Mouse (Mus musculus) midbrain, embryonic 15.5 days (tissue): ENCODE results near the gene Prr36. TPM values are rescaled to one million over a fixed set of nuclear protein-coding genes. Genes with fewer than 3 reads are reported as not detected.

Experiments
- ATAC-seq: fragments of 200-750 bp; cut with Nextera tagmentation; replicated peaks from 2 replicates; pipeline ENCODE4 v1.8.0; 2017; ENCODE audit warnings: moderate TSS enrichment
- H3K27ac ChIP-seq: fragments of 300-500 bp; sonication (generic); 2 replicates; pipeline ENCODE4 v1.5.1; 2015; ENCODE audit warnings: mild to moderate bottlenecking, inconsistent platforms
- H3K27me3 ChIP-seq: fragments of 300-500 bp; sonication (generic); replicated peaks from 2 replicates; pipeline ENCODE4 v1.6.1; 2015; ENCODE audit warnings: inconsistent platforms
- H3K36me3 ChIP-seq: fragments of 300-500 bp; sonication (generic); replicated peaks from 2 replicates; pipeline ENCODE4 v1.6.1; 2015; ENCODE audit warnings: inconsistent platforms
- H3K4me1 ChIP-seq: fragments of 300-500 bp; sonication (generic); 2 replicates; pipeline ENCODE4 v1.6.1; 2015; ENCODE audit warnings: inconsistent platforms
- H3K4me2 ChIP-seq: fragments of 300-500 bp; sonication (generic); 2 replicates; pipeline ENCODE4 v1.6.1; 2015; ENCODE audit warnings: inconsistent platforms, mild to moderate bottlenecking, moderate library complexity
- H3K4me3 ChIP-seq: fragments of 300-500 bp; sonication (generic); 2 replicates; pipeline ENCODE4 v1.5.1; 2015; ENCODE audit warnings: mild to moderate bottlenecking, inconsistent platforms
- H3K9ac ChIP-seq: fragments of 300-500 bp; sonication (generic); 2 replicates; pipeline ENCODE4 v1.6.1; 2015; ENCODE audit warnings: mild to moderate bottlenecking, inconsistent platforms
- H3K9me3 ChIP-seq: fragments of 300-500 bp; sonication (generic); 2 replicates; pipeline ENCODE4 v1.6.1; 2016; ENCODE audit warnings: inconsistent platforms
- WGBS: fragments of 180-500 bp; shearing (Covaris S2); methylation state at CpG from one replicate; pipeline ENCODE4 v1.1.7; 2015; ENCODE audit warnings: mixed read lengths; 5-methylcytosine and 5-hydroxymethylcytosine counted together
- polyA plus RNA-seq: library from polyadenylated mRNA; unstranded; fragments of >200 nt; fragmentation: Nextera tagmentation; extraction: Ambion mirVana; gene quantifications from 2 replicates; pipeline ENCODE4 v1.2.1, GENCODE M21; 2015

Prr36 gene
- polyA plus RNA-seq, 1 experiment from 2014 or later = 61.1 TPM

DNA sequence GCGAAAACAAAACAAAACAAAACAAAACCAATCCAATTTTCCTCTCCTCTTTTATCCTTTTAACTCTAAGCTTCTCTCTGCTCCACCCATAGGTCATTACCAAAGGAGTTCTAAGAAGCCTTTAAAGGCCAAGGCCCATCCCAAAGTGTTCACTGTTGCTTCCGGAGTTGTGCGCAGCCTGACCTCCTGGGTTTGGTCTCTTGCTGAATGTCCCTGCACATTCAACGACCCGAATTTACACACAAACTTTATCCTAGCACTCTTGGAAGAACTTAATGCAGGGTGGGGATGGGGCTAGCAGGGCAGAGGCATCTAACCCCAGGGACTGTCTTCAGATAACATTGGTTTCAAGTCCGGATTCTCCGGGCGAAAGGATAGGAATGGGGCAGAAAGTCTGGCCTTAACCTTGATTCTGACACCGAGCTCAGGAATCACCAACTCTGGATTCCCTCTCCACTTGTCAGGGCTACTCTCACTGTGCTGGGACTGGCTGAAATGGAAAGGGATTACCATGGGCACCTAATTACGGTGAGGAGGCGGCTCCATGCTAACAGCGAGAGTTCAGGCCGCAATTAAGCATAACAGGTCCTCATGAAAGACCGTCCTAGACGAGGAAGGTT, 20.7 kb upstream of the Prr36 start:
- Histone ChIP-seq H3K9ac (peak overlapping the region; percentile 47), H3K27me3 (no peaks in the 10 kb centered on the region), H3K27ac (peak overlapping the region; percentile 90), H3K4me3 (peak overlapping the region; percentile 75), H3K4me2 (peak overlapping the region; percentile 82), H3K36me3 (0 out of 2 replicates have a peak, but pooled peaks cover 6% of the 10 kb centered on the region), H3K9me3 (no peaks in the 10 kb centered on the region), H3K4me1 (peaks cover 38% of the 10 kb centered on the region)
- 18% methylated on average over 15 of the region's 15 CpGs for WGBS
- ATAC-seq = peak; percentile 4; the same call in 1 of the 2 replicates

DNA sequence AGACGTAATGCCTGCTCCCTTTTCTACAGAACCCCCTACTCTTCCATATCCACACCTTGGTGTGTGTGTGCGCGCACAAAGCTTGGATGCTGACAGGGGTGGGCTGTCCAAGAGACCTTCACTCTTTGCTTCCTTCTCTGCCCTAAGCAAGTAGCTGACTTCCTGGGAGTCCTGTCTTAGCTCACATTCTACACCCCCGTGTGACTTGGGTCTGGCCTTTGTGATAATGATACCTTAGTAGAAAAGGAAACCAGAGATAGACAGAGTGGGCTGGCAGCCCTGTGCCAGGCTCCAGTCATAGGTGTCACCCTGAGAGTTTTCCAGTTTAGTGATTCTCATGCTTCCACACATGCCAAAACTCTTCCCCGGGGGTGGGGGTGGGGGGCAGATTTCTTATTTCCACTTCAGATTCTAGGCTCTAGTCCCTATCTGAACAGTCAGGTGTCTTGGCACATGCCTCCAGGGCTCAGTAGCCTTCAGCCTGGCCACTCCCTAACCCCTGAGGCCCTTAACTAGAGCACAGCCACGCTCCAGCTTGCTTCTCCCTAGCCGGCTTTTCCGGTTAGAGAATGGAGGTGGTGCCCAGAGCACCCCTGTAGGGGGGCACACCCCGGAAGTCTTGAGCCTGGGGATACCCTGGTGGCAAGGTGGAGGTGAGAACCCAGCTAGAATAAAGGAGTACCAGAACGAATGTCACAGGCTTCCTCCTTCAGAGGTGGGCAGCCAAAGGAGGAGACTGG, 13.5 kb upstream of the Prr36 start:
- 61% methylated on average over 10 of the region's 10 CpGs for WGBS
- Histone ChIP-seq H3K27me3 (peaks cover 7% of the 10 kb centered on the region), H3K9ac (no peak overlapping the region)

DNA sequence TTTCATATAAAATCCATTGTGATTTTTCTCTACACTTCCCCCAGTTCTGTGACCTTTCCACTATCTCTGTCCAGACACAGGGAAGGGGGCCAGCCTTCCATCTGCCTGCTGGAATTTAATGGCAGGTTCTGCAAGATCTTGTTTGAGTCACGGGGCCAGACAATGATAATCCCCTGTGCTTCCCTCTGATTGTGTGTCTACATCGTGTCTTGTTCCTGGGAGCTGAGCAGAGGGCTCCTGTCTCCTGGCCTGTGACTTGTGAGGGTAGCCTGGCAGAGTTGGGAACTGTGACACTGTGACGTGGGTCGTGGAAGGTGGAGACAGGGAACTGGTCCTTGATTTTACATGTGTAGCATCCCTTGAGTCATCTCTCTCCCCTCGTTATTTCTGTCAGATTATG, 12.5 kb upstream of the Prr36 start:
- H3K4me3 ChIP-seq = no peak overlapping the region
- H3K4me1 ChIP-seq = no peaks in the 10 kb centered on the region; the same call in 1 of the 2 replicates
- WGBS = 64% methylated on average over 5 of the region's 5 CpGs
- no peak overlapping the region for H3K27ac ChIP-seq
- peaks cover 7% of the 10 kb centered on the region for H3K27me3 ChIP-seq
- no peak overlapping the region for H3K9ac ChIP-seq
- no peak for ATAC-seq
- H3K4me2 ChIP-seq = no peak overlapping the region
- H3K36me3 ChIP-seq = no peaks in the 10 kb centered on the region
- H3K9me3 ChIP-seq = no peaks in the 10 kb centered on the region

More for the DNA sequence above, 13.5 kb upstream of the Prr36 start:
- Histone ChIP-seq H3K4me2 (no peak overlapping the region), H3K4me3 (no peak overlapping the region), H3K27ac (no peak overlapping the region), H3K36me3 (no peaks in the 10 kb centered on the region), H3K4me1 (no peaks in the 10 kb centered on the region; the same call in 1 of the 2 replicates), H3K9me3 (no peaks in the 10 kb centered on the region)
- ATAC-seq = no peak

DNA sequence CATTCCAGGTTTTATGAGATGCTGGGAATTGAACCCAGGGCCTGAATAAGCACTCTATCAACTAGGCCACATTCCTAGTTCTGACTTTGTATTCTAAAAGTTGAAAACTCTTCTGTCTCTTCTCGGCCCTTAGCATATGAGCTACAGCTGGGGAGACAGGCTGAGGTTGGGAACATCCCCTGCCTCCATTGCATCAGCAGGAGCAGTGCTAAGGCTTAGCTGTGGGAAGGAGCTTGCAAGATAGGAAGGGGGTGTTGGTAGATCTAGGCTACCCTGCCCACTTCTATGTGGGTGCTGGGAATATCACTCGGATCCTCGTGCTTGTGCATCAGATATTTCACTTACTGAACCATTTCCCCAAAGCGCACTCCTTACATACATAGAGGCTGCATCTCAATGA, 10.7 kb upstream of the Prr36 start:
- no peak overlapping the region for H3K4me2 ChIP-seq
- no peak overlapping the region for H3K4me3 ChIP-seq
- ATAC-seq = no peak
- H3K36me3 ChIP-seq = no peaks in the 10 kb centered on the region
- no peaks in the 10 kb centered on the region; the same call in 1 of the 2 replicates for H3K4me1 ChIP-seq
- no peak overlapping the region for H3K9ac ChIP-seq
- peaks cover 7% of the 10 kb centered on the region for H3K27me3 ChIP-seq
- H3K27ac ChIP-seq = no peak overlapping the region
- no peaks in the 10 kb centered on the region for H3K9me3 ChIP-seq
- 91% methylated on average over 4 of the region's 4 CpGs for WGBS

DNA sequence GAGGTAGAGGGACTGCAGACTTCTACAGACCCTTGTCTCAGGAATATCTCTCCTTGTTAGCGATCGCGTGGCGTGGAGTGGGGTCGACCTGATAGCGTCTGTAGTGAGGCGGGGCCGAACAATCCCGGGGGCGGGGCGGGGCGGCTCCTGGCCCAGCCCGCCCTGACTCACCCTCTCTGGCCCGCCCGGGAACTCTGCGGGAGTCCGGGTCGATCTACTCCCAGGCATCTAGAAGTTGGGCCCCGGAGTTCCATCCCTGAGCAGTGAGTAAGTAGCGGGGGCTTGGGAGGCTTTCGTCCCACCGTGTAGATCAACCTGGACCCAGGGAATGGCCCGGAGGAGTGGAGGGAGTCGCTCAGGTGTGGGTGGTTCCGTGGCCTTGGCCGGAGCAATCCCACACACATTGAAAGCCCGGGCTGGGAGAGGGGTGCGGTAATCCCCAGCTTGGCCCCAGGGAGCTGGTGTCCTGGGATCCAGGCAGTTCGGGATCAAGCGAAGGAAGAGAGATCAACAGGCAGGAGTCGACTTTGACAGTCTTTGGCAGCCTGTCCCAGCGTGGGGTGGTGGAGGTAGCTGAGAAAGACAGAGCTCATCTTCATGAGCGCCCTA, 9.6 kb upstream of the Prr36 start, which contains the start of gene Lrrc8e:
Lrrc8e (plus strand) TSS at position 89 of the 609 bp plus-strand sequence.
- peaks cover 7% of the 10 kb centered on the region for H3K27me3 ChIP-seq
- no peak within 1 kb of the TSS for H3K27ac ChIP-seq
- no peak for ATAC-seq
- H3K9me3 ChIP-seq = no peaks in the 10 kb centered on the region
- 2% methylated on average over 33 of the region's 33 CpGs for WGBS
- H3K4me1 ChIP-seq = no peaks in the 10 kb centered on the region; the same call in 1 of the 2 replicates
- H3K4me2 ChIP-seq = peak within 1 kb of the TSS; percentile 25
- no peak within 1 kb of the TSS for H3K9ac ChIP-seq
- H3K36me3 ChIP-seq = no peaks in the 10 kb centered on the region
- H3K4me3 ChIP-seq = no peak within 1 kb of the TSS

DNA sequence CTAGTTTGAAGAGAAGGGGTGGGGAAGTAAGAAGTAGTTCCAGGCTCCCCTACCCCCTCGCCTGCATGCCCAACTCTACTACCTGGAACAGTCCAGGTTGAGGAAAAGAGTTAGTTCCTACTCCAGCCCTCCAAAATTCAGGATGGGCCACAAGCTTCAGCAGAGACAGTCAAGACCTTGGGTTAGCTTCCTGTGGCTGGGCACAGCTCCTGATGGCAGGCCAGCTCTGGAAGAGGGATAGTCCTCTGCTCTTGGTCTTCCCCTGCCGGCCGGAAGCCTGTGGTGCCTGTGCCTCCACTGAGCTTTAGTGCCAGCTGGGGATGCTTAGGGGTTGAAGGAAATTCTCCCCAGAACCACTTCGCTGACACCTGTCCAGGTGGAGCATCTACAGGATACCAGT, 9.1 kb upstream of the Prr36 start:
- Histone ChIP-seq H3K27me3 (peaks cover 7% of the 10 kb centered on the region), H3K36me3 (no peaks in the 10 kb centered on the region), H3K4me1 (no peaks in the 10 kb centered on the region; the same call in 1 of the 2 replicates), H3K4me2 (peak overlapping the region; percentile 25; the same call in 1 of the 2 replicates), H3K27ac (no peak overlapping the region), H3K9me3 (no peaks in the 10 kb centered on the region), H3K4me3 (no peak overlapping the region), H3K9ac (no peak overlapping the region)
- ATAC-seq = no peak
- 35% methylated on average over 4 of the region's 4 CpGs for WGBS

DNA sequence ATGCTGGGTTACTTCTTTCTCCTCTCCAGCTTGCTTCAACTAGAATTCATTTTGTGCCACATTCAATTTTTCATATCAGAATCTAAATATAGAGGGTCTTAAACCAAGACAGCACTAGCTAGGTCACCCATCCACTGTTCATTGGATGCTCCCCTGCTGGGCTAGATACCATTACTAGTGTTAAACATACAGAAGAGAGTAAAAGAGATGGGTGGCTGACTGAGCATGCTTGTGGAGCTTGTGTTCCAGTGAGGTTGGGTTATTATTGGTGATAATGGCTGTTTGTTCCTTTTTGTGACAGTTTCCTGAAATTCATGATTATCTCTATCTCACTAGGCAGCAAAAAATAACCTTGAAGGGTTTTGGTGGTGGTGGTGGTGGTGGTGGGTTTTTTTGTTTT, 4.8 kb upstream of the Prr36 start:
- Histone ChIP-seq H3K27ac (no peak overlapping the region), H3K27me3 (no peaks in the 10 kb centered on the region), H3K4me3 (no peak overlapping the region), H3K4me1 (no peaks in the 10 kb centered on the region; the same call in 1 of the 2 replicates), H3K9me3 (no peaks in the 10 kb centered on the region), H3K36me3 (no peaks in the 10 kb centered on the region), H3K9ac (no peak overlapping the region), H3K4me2 (no peak overlapping the region)
- no peak for ATAC-seq

DNA sequence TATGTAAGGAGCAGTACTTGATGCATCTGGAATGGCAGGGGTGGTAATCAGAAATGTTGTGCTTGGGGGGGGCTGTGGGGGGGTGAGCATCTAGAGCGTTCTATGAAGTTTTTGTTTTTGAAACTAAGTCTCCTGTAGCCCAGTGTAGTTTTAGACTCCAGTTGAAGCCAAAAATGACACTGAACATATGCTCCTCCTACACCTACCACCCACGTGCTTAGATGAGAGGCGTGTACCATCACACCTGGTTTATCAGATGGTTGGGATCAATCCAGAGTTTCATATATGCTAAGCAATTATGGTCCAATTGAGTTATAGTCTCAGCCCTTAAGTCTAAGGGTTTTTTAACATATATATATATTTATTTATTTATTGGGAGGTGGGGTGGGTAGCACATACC, 2.4 kb upstream of the Prr36 start:
- Histone ChIP-seq H3K4me3 (no peak overlapping the region), H3K4me2 (no peak overlapping the region), H3K27ac (no peak overlapping the region), H3K9ac (no peak overlapping the region), H3K4me1 (peaks cover 15% of the 10 kb centered on the region), H3K36me3 (no peaks in the 10 kb centered on the region), H3K27me3 (no peaks in the 10 kb centered on the region), H3K9me3 (no peaks in the 10 kb centered on the region)
- no peak for ATAC-seq
- 87% methylated on average over 3 of the region's 3 CpGs for WGBS

DNA sequence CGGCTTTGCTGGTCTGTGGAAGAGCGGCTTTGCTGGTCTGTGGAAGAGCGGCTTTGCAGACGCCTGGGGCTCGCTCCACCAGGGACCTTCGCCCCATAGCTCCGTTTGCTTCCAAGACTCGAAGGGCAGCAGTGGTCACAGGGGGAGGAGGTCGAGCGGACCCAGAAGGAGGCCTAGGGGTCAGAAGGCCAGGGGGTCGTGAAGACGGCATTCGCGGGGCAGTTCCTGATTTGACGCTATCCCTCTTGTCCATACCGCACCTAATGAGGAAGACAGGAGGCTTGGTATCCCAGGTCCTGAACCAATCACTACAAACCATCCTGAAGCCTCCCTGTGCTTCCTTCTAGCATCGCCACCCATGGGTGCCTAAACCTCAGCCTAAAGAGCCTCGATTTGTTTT, 963 bp downstream of the Prr36 start:
- no peaks in the 10 kb centered on the region for H3K9me3 ChIP-seq
- H3K4me2 ChIP-seq = peak overlapping the region; percentile 91
- WGBS = 3% methylated on average over 18 of the region's 18 CpGs
- peak overlapping the region; percentile 81 for H3K9ac ChIP-seq
- H3K36me3 ChIP-seq = no peaks in the 10 kb centered on the region
- no peaks in the 10 kb centered on the region for H3K27me3 ChIP-seq
- peaks cover 40% of the 10 kb centered on the region for H3K4me1 ChIP-seq
- H3K27ac ChIP-seq = peak overlapping the region; percentile 94
- peak; percentile 9 for ATAC-seq
- H3K4me3 ChIP-seq = peak overlapping the region; percentile 58

DNA sequence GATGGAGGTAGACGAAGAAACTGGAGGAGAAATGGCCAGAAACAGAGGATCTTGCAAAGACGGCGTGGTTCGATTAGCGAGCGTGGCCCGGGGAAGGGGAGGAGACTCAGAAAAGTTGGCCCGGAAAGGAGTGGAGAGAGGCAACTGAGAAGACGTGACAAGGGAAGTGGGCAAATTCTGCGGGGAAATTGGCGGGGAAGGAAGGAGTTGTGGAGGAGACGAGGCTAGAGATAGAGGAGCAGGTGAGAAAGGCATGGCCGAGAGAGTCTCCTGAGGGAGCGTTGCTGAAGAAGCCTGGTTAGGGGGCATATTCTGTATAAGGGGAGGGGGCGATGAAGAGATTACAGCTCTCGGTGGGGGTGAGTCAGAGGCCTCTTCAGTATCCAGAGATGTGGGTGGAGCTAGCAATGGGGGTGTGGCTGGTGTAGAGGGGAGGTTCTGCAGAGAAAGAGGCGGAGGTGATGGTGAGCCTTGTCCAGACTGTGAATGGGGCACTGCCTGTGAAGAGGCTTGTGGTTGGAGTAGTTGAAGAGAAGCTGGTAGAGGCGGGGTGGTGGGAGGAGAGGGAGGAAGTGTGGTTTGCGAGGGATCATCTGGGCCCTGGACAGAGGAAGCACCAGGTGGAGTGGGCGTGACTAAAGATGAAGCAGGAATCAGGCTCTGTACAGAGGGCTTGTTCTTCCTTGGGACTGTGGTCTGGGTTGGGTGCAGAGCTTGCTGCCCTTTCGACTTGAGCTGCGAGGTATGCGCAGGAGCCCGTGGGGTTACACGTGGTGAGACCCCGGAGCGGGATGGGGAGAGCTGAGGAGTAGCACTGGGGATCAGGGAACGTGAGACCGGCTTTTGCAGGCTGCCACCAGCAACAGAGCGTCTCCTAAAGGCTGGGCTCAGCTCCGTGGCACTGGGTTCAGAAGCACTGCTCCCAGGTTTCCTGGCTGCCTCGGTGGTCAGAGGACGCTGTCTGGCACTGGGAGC, 3.0 kb downstream of the Prr36 start:
- Histone ChIP-seq H3K27me3 (no peaks in the 10 kb centered on the region), H3K36me3 (peaks cover 14% of the 10 kb centered on the region), H3K4me1 (peaks cover 48% of the 10 kb centered on the region), H3K27ac (peak overlapping the region; percentile 55), H3K4me2 (peak overlapping the region; percentile 91), H3K9me3 (no peaks in the 10 kb centered on the region), H3K9ac (peak overlapping the region; percentile 47), H3K4me3 (peak overlapping the region; percentile 48)
- 14% methylated on average over 33 of the region's 33 CpGs for WGBS
- no peak for ATAC-seq

DNA sequence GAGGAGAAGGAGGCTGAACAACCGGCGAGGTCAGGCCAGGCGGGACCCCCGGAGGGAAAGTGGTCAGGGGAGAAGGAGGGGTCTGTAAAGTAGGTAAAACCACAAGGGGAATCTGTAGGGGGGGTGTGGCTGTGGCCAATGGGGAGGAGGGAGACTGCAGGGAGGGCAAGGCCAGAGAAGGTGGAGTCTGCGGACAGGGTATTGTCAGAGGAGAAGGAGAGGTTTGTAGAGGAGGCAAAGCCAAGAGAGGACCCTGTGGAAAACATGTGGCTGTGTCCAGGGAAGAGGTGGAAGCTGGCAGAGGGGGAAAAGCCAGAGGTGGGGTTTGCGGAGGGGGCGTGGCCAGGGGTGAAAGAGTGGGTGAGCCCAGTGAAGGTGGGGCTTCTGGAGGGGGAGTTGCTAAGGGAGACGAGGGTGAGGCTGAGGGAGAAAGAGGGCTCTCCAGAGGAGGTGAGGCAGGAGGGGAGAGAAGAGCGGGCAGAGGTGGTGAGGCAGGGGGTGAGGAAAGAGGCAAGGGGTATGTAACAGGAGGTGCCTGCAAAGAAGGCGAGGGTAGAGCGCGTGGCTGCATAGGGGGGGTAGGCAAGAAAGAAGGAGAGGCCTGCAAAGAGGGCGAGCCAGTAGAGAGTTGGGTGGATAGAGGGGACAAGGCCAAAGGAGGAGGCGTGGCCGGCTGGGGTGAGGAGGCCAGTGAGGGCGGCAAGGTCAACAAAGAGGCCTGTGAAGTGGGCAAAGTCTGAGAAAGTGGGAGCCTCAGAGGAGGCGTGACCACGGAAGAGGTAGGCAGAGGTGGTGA, 3.9 kb downstream of the Prr36 start:
- Histone ChIP-seq H3K4me3 (peak overlapping the region; percentile 48), H3K9ac (peak overlapping the region; percentile 47), H3K27me3 (no peaks in the 10 kb centered on the region), H3K36me3 (peaks cover 18% of the 10 kb centered on the region), H3K9me3 (no peaks in the 10 kb centered on the region), H3K4me1 (peaks cover 48% of the 10 kb centered on the region), H3K4me2 (peak overlapping the region; percentile 91), H3K27ac (peak overlapping the region; percentile 55)
- WGBS = 6% methylated on average over 18 of the region's 18 CpGs
- ATAC-seq = peak; percentile 10
